Mouse (Mus musculus) embryonic facial prominence, embryonic 12.5 days (tissue): ENCODE measurements around the gene Srsf5. TPM values are rescaled to one million over a fixed set of nuclear protein-coding genes. Genes with fewer than 3 reads are reported as not detected.

Experiments used
- ATAC-seq: fragments of 200-750 bp; cut with Nextera tagmentation; 2 replicates; pipeline ENCODE4 v1.8.0; 2017; ENCODE audit not compliant: insufficient number of reproducible peaks, insufficient read depth, low FRiP score, low TSS enrichment
- H3K27ac ChIP-seq: fragments of 300-500 bp; sonication (generic); 2 replicates; pipeline ENCODE4 v1.5.1; 2016; ENCODE audit warnings: mild to moderate bottlenecking
- H3K27me3 ChIP-seq: fragments of 300-500 bp; sonication (generic); 2 replicates; pipeline ENCODE4 v1.6.1; 2016; ENCODE audit warnings: mild to moderate bottlenecking, moderate library complexity
- H3K36me3 ChIP-seq: fragments of 300-500 bp; sonication (generic); 2 replicates; pipeline ENCODE4 v1.6.1; 2016; ENCODE audit warnings: mild to moderate bottlenecking
- H3K4me1 ChIP-seq: fragments of 300-500 bp; sonication (generic); 2 replicates; pipeline ENCODE4 v1.6.1; 2016
- H3K4me2 ChIP-seq: fragments of 300-500 bp; sonication (generic); replicated peaks from 2 replicates; pipeline ENCODE4 v1.6.1; 2016; ENCODE audit warnings: mild to moderate bottlenecking, moderate library complexity
- H3K4me3 ChIP-seq: fragments of 300-500 bp; sonication (generic); 2 replicates; pipeline ENCODE4 v1.5.1; 2016; ENCODE audit warnings: mild to moderate bottlenecking
- H3K9ac ChIP-seq: fragments of 300-500 bp; sonication (generic); 2 replicates; pipeline ENCODE4 v1.6.1; 2016; ENCODE audit warnings: mild to moderate bottlenecking, moderate library complexity
- H3K9me3 ChIP-seq: fragments of 300-500 bp; sonication (generic); 2 replicates; pipeline ENCODE4 v1.6.1; 2016; ENCODE audit warnings: mild to moderate bottlenecking, moderate library complexity
- WGBS: fragments of 180-500 bp; shearing (Covaris S2); methylation state at CpG from one replicate; pipeline ENCODE4 v1.1.7; 2016; 5-methylcytosine and 5-hydroxymethylcytosine counted together
- polyA plus RNA-seq: library from polyadenylated mRNA; unstranded; fragments of >200 nt; fragmentation: Nextera tagmentation; extraction: Ambion mirVana; gene quantifications from 2 replicates; pipeline ENCODE4 v1.2.1, GENCODE M21; 2016

Srsf5 gene
- polyA plus RNA-seq, 1 experiment from 2014 or later, result 694 TPM

DNA sequence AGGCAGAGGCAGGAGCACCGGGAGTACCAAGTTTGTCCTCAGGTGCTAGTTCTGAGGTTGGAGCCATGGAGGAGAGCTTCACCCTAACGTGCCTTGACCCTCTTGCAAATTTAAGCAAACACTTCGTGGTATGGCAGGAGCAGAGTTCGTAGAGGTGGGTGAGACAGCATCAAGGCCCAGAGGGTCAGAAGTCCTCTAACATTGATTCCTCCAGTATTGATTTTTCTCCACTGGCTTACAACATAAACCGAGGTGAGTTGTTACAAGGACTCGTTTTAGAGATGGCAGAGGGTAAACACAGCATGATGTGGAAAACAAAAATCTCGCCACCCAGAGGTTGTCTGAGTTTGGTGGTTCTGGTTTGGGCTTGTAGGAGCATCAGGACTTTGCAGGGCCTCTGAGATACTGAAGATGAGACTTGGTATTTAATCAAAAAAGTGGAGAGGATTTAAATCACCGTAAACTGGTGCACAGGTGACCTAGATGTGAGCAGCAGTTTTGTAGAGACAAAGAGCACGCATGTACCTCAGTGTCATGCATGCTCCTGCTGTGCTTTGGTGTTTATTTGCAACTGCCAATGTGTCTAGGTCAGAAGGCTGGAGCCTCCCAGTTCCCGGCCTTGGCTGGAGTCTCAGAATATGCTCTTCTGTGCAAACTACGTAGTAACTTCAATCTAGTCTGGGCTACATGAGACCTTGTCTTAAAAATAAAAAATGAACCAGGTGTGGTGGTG, 30.8 kb downstream of the Srsf5 start:
- Histone ChIP-seq H3K27me3 (no peaks in the 10 kb centered on the region), H3K36me3 (no peaks in the 10 kb centered on the region), H3K4me1 (0 out of 2 replicates have a peak, but pooled peaks cover 3% of the 10 kb centered on the region), H3K4me3 (no peak overlapping the region), H3K9ac (no peak overlapping the region), H3K4me2 (no peak overlapping the region), H3K9me3 (no peaks in the 10 kb centered on the region), H3K27ac (no peak overlapping the region)
- WGBS, result 85% methylated on average over 11 of the region's 11 CpGs
- no peak for ATAC-seq

DNA sequence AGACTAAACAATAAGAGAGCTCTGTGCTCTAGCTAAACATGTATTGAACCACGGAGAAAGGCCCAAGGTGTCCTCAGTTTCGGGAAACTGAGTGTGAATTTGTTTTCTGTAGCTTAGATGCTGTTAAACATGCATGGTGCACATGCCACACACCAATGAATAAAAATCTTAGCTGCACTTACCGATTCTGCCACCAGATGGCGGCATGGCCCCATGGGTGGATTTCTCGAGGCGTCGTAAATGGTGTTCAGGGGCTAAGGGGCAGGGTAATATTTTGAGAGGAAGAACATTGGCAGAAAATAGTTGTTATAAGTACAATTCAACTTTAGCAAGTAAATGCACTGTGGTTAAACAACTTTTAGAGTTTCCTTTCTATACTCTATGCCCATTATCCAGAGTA, 37.0 kb downstream of the Srsf5 start:
- H3K27me3 ChIP-seq, result no peaks in the 10 kb centered on the region
- H3K9ac ChIP-seq, result no peak overlapping the region
- H3K9me3 ChIP-seq, result no peaks in the 10 kb centered on the region
- 2% methylated on average over 7 of the region's 7 CpGs for WGBS
- H3K27ac ChIP-seq, result no peak overlapping the region
- H3K4me1 ChIP-seq, result no peaks in the 10 kb centered on the region
- no peaks in the 10 kb centered on the region for H3K36me3 ChIP-seq
- no peak overlapping the region for H3K4me3 ChIP-seq
- ATAC-seq, result no peak
- H3K4me2 ChIP-seq, result no peak overlapping the region

DNA sequence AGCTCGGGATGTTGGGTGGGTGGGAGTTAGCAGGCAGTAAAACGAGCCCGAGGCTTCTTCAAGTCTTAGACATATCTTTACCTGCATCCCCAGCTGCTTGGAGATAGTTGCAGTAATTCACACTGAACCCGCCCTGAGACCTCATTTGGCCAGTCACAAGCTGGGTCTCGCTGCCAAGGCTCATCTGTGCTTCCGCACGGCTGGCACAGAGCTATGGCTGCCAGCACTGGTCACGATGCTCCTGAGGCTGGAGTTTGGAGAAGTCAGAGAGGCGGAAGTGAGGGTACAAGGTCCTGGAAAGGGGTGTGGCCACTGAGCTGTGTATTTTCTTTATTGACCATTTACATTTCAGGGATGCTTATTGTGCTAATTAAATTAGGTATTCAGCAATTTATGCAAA, 38.4 kb downstream of the Srsf5 start:
- Histone ChIP-seq H3K4me1 (no peaks in the 10 kb centered on the region), H3K27me3 (no peaks in the 10 kb centered on the region), H3K9ac (no peak overlapping the region), H3K4me2 (no peak overlapping the region), H3K27ac (no peak overlapping the region), H3K4me3 (no peak overlapping the region), H3K9me3 (no peaks in the 10 kb centered on the region), H3K36me3 (no peaks in the 10 kb centered on the region)
- 80% methylated on average over 9 of the region's 9 CpGs for WGBS
- ATAC-seq, result no peak

DNA sequence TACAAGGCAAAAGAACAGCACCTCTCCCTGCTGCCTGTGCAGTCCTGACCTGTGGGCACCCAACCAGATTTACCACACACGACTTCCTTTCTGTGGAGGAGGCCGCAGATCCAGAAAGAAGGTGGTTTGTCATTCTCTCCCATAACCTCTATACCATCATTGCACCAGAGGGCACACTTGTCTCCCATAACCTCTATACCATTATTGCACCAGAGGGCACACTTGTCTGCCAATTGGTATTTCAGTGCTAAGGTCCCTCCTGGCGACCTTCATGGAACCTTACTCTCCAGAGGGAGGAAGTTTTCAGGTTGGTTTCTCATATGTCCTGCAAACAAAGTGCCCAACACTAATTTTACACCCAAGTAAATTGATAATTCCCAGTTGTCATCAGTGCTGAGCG, 41.3 kb downstream of the Srsf5 start:
- Histone ChIP-seq H3K9ac (no peak overlapping the region), H3K36me3 (no peaks in the 10 kb centered on the region), H3K4me1 (no peaks in the 10 kb centered on the region), H3K27ac (no peak overlapping the region), H3K27me3 (no peaks in the 10 kb centered on the region), H3K9me3 (no peaks in the 10 kb centered on the region), H3K4me3 (no peak overlapping the region), H3K4me2 (no peak overlapping the region)
- WGBS, result 86% methylated on average over 4 of the region's 4 CpGs
- ATAC-seq, result no peak

DNA sequence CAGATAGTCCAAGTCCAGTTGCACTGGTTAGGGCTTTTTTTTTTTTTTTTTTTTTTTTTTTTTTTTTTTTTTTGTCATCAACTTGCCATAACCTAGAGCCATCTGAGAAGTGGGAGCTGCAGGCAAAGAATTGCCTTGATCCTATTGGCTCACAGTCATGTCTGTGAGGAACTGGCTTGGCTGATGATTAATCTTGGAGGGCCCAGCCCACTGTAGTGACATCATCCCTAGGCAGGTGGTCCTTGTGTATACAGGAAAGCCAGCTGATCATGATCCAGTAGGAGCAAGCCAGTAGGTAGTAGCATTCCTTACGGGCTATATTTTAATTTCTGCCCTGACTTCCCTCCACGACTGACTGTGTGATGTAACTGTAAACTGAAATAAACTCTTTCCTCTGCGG, 43.0 kb downstream of the Srsf5 start:
- no peak overlapping the region for H3K4me2 ChIP-seq
- H3K4me3 ChIP-seq, result no peak overlapping the region
- H3K9ac ChIP-seq, result no peak overlapping the region
- H3K4me1 ChIP-seq, result no peaks in the 10 kb centered on the region
- H3K36me3 ChIP-seq, result no peaks in the 10 kb centered on the region
- H3K27me3 ChIP-seq, result no peaks in the 10 kb centered on the region
- no peaks in the 10 kb centered on the region for H3K9me3 ChIP-seq
- 90% methylated on average over 3 of the region's 3 CpGs for WGBS
- no peak for ATAC-seq
- no peak overlapping the region for H3K27ac ChIP-seq

DNA sequence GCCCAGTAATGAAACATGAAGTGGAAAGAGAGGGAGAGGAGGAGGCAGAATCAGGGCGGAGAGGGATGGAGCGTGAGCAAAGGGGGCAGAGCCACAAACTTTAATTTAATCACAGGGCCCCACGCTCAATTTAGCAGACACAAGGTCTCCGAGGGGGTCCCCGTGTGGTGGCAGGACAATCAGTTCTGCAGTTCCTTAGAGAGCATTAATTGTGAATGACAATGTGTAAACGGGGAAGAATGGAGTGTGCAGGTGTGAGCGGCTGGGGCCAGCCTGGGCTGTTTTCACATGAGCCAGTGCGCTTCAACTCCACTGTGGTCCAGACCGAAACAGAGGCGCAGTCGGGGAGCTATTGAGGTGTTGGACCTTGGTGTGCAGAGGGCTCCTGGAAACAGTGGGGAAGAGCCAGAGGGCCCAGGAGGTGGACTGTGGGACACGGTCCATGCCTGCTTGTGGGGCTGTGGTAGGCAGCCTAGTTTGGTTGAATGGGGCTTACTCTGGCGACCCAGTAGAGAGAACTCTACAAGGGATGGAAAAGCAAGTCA, 45.7 kb downstream of the Srsf5 start:
- no peak overlapping the region for H3K4me2 ChIP-seq
- H3K9ac ChIP-seq, result no peak overlapping the region
- ATAC-seq, result no peak
- no peak overlapping the region for H3K27ac ChIP-seq
- no peaks in the 10 kb centered on the region for H3K36me3 ChIP-seq
- H3K4me1 ChIP-seq, result no peaks in the 10 kb centered on the region
- no peak overlapping the region for H3K4me3 ChIP-seq
- no peaks in the 10 kb centered on the region for H3K27me3 ChIP-seq
- WGBS, result 77% methylated on average over 13 of the region's 13 CpGs
- H3K9me3 ChIP-seq, result peaks cover 5% of the 10 kb centered on the region; the same call in 1 of the 2 replicates

DNA sequence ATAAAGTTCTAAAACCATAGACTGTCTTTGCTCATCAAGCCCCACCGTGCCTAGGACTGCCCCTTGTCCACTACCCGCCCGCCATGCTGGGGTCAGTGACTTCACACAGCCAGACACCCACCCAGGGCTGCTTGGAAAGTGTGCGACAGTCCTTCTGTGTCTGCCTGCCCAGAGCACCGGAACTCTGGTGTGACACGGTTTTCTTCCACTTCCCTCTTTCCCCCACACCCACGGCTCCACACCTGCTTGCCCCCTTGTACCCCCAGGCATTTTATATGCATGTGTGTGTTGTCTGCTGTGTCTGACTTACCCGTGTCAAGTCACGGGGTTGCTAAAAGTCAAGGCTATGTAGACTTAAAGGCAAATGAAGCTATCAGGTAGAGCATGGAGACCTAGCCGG, 46.5 kb downstream of the Srsf5 start:
- H3K4me1 ChIP-seq, result no peaks in the 10 kb centered on the region
- no peak overlapping the region for H3K9ac ChIP-seq
- no peak overlapping the region for H3K27ac ChIP-seq
- WGBS, result 83% methylated on average over 10 of the region's 10 CpGs
- no peaks in the 10 kb centered on the region for H3K27me3 ChIP-seq
- ATAC-seq, result no peak
- no peaks in the 10 kb centered on the region for H3K36me3 ChIP-seq
- no peak overlapping the region for H3K4me3 ChIP-seq
- no peak overlapping the region for H3K4me2 ChIP-seq
- peaks cover 5% of the 10 kb centered on the region; the same call in 1 of the 2 replicates for H3K9me3 ChIP-seq

DNA sequence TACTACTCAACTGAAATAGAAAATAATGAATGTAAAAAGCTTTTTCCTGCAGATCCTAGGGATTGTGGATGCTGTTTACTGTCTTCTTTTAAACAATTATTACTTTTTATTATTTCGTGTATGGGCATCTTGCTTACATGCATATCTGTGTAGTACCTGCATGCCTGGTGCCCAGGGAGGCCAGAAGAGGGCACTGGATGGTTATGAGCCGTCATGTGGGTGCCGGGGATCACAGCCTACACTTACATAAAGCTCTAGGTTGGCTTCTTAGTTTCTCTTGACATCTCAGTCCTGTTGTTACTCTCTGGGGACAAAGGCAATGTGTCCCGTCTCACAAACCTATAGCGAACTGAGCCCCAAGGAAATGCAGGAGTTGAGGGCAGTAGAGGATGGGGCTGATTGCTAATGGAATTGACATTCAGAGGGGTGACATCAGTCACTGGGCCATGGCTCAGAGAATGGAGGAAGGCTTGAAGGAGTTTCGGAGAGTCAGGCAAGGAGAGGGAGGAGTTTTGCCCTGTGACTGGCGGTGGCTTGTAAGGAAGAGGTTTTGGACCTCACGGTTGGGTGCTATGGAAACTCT, 47.3 kb downstream of the Srsf5 start:
- no peak overlapping the region for H3K4me3 ChIP-seq
- H3K4me1 ChIP-seq, result no peaks in the 10 kb centered on the region
- H3K36me3 ChIP-seq, result no peaks in the 10 kb centered on the region
- H3K9ac ChIP-seq, result no peak overlapping the region
- no peak overlapping the region for H3K4me2 ChIP-seq
- H3K9me3 ChIP-seq, result peaks cover 5% of the 10 kb centered on the region; the same call in 1 of the 2 replicates
- no peaks in the 10 kb centered on the region for H3K27me3 ChIP-seq
- ATAC-seq, result no peak
- 83% methylated on average over 8 of the region's 8 CpGs for WGBS
- H3K27ac ChIP-seq, result no peak overlapping the region

DNA sequence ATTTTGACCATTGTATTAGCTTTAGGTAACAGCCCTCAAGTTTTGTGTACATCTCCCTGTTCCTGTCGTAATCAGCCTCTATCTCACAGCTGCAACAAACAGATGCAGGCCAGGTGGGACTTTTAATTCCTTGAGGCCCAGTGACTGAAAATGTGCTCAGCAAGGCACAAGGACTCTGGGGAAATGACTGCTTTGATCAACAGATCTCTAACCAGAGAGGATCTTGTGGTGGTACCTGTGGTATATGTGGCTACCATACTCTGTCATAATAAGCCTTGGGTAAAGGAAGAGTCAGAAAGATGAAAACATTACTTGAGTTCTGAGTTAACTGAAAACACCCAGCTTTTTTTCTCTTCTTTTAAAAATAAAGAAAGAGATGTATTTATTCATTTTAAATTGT, 48.5 kb downstream of the Srsf5 start:
- H3K27me3 ChIP-seq, result no peaks in the 10 kb centered on the region
- no peak overlapping the region for H3K4me2 ChIP-seq
- H3K9ac ChIP-seq, result no peak overlapping the region
- H3K27ac ChIP-seq, result no peak overlapping the region; the same call in 1 of the 2 replicates
- ATAC-seq, result no peak
- peaks cover 5% of the 10 kb centered on the region; the same call in 1 of the 2 replicates for H3K9me3 ChIP-seq
- H3K4me1 ChIP-seq, result 0 out of 2 replicates have a peak, but pooled peaks cover 6% of the 10 kb centered on the region
- H3K36me3 ChIP-seq, result no peaks in the 10 kb centered on the region
- H3K4me3 ChIP-seq, result no peak overlapping the region
- 60% methylated on average over 1 of the region's 1 CpGs for WGBS

DNA sequence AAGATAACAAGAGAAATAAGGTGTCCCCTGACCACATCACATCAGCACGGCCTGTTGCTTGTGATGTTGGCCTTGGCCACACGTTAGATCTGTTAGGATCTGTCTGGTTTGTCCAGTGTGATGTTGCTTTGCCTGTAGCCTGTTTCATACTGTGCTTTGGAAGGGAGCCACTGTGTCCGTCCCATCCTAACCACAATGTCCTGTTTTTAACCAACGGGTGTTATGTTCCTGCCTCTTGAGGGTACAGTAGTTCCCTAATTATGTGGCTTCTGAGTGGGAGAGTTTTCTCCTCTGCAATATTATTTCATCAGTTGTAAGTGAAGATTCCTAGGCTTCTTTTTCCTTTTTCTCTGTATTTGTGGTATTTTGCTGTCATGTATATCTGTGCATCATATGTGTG, 50.0 kb downstream of the Srsf5 start:
- 0 out of 2 replicates have a peak, but pooled peaks cover 7% of the 10 kb centered on the region for H3K27me3 ChIP-seq

DNA sequence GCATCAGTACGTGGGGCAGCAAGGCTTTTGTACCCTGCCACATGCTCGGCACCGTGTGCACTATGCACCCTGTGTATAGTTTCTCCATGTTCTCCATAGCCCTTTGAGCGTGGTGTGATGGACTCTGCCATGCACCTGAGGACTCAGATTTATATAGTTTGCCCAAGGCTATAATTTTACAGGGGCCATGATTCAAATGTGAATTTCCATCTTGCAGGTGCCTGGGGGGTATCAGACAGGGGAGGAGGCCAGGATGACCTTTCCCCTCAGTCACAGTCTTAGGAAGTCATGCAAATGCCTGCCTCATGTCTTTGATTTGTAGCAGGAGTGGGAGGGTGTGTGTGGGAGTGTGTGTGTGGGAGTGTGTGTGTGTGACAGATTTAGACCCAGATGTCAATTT, 52.3 kb downstream of the Srsf5 start:
- Histone ChIP-seq H3K36me3 (no peaks in the 10 kb centered on the region), H3K9me3 (peaks cover 5% of the 10 kb centered on the region; the same call in 1 of the 2 replicates), H3K4me1 (peaks cover 14% of the 10 kb centered on the region; the same call in 1 of the 2 replicates), H3K27me3 (0 out of 2 replicates have a peak, but pooled peaks cover 7% of the 10 kb centered on the region), H3K9ac (no peak overlapping the region), H3K4me3 (no peak overlapping the region), H3K27ac (no peak overlapping the region), H3K4me2 (no peak overlapping the region)
- ATAC-seq, result no peak
- WGBS, result 55% methylated on average over 4 of the region's 4 CpGs

More for the DNA sequence above, 50.0 kb downstream of the Srsf5 start:
- no peak overlapping the region for H3K27ac ChIP-seq
- no peak overlapping the region for H3K4me3 ChIP-seq
- no peak for ATAC-seq
- H3K9ac ChIP-seq, result no peak overlapping the region
- H3K4me2 ChIP-seq, result no peak overlapping the region
- peaks cover 5% of the 10 kb centered on the region; the same call in 1 of the 2 replicates for H3K9me3 ChIP-seq
- whole genome bisulfite sequencing, result 85% methylated on average over 4 of the region's 4 CpGs
- H3K36me3 ChIP-seq, result no peaks in the 10 kb centered on the region
- H3K4me1 ChIP-seq, result peaks cover 14% of the 10 kb centered on the region; the same call in 1 of the 2 replicates
